Mouse (Mus musculus) hindbrain, postnatal 0 days (tissue): ENCODE results near the gene Rpn2. TPM values are rescaled to one million over a fixed set of nuclear protein-coding genes. Genes with fewer than 3 reads are reported as not detected.

Experiments
- ATAC-seq: fragments of 200-750 bp; cut with Nextera tagmentation; 2 replicates; pipeline ENCODE4 v1.8.0; 2017; ENCODE audit warnings: mild to moderate bottlenecking, moderate TSS enrichment, moderate library complexity
- DNase-seq: peaks from one replicate; pipeline ENCODE4 v3.0.0-alpha.2; 2015; ENCODE audit warnings: low spot score
- H3K27ac ChIP-seq: fragments of 300-500 bp; sonication (generic); 2 replicates; pipeline ENCODE4 v1.5.1; 2014; ENCODE audit warnings: mild to moderate bottlenecking
- H3K27me3 ChIP-seq: fragments of 300-500 bp; sonication (generic); 2 replicates; pipeline ENCODE4 v1.6.1; 2014; ENCODE audit warnings: low read length, mixed read lengths; ENCODE audit not compliant: insufficient read depth
- H3K36me3 ChIP-seq: fragments of 300-500 bp; sonication (generic); 2 replicates; pipeline ENCODE4 v1.6.1; 2014; ENCODE audit warnings: low read length, mixed read lengths; ENCODE audit not compliant: insufficient read depth
- H3K4me1 ChIP-seq: fragments of 300-500 bp; sonication (generic); 2 replicates; pipeline ENCODE4 v1.6.1; 2014; ENCODE audit warnings: antibody characterized with exemption, low read length, mixed read lengths; ENCODE audit not compliant: insufficient read depth
- H3K4me2 ChIP-seq: fragments of 300-500 bp; sonication (generic); 2 replicates; pipeline ENCODE4 v1.6.1; 2014; ENCODE audit warnings: low read depth, mild to moderate bottlenecking, low read length, moderate library complexity, mixed read lengths
- H3K4me3 ChIP-seq: fragments of 300-500 bp; sonication (generic); 2 replicates; pipeline ENCODE4 v1.5.1; 2014; ENCODE audit warnings: low read length
- H3K9ac ChIP-seq: fragments of 300-500 bp; sonication (generic); replicated peaks from 2 replicates; pipeline ENCODE4 v1.6.1; 2014; ENCODE audit warnings: mild to moderate bottlenecking, low read length, moderate library complexity, mixed read lengths
- H3K9me3 ChIP-seq: fragments of 300-500 bp; sonication (generic); 2 replicates; pipeline ENCODE4 v1.6.1; 2016; ENCODE audit warnings: low read length, mixed read lengths
- CTCF ChIP-seq: IDR thresholded peaks from 2 replicates; pipeline ENCODE4 v1.5.1; 2016; ENCODE audit warnings: antibody characterized with exemption, control low read depth, low read depth
- WGBS: fragments of 180-500 bp; shearing (Covaris S2); extraction: QIAGEN DNeasy Blood & Tissue Kit; methylation state at CpG from one replicate; pipeline ENCODE4 v1.1.7; 2014; 5-methylcytosine and 5-hydroxymethylcytosine counted together
- polyA plus RNA-seq: library from polyadenylated mRNA; unstranded; fragments of >200 nt; fragmentation: Nextera tagmentation; extraction: Ambion mirVana; gene quantifications from 2 replicates; pipeline ENCODE4 v1.2.1, GENCODE M21; 2015
- total RNA-seq: library from RNA; depleted of rRNA; stranded (reverse); fragments of >200 nt; gene quantifications from 2 replicates; pipeline ENCODE4 v1.2.3, GENCODE M21; 2014

The Rpn2 gene
- total and polyA plus RNA-seq, 2 experiments from 2014 or later, result 201 to 253 TPM

DNA sequence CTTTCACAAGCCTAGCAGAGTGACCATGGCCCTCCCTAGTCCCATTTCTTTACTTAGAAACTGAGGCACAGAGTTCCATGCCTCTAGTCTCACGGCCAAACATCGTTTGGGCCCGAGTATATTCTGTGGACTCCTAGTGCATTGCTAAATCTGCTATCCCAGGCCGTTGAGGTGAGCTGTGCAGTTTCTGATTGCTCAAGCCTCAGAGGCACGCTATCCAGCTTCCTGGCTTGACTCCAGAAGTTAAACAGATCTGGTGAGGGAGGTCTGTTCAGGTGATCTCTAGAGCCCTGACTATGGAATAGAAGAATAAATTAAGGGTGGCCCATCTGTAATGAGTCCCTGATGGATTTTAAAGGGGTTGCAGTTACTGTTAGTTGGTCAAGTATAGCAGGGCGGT is 38.4 kb downstream of the Rpn2 start:
- no peak for TF ChIP-seq CTCF
- ATAC-seq, result no peak
- Histone ChIP-seq H3K27me3 (no peaks in the 10 kb centered on the region), H3K36me3 (peaks cover 37% of the 10 kb centered on the region), H3K4me2 (no peak overlapping the region), H3K4me1 (peaks cover 4% of the 10 kb centered on the region; the same call in 1 of the 2 replicates), H3K9me3 (no peaks in the 10 kb centered on the region), H3K9ac (no peak overlapping the region), H3K4me3 (no peak overlapping the region), H3K27ac (no peak overlapping the region)
- no peak for DNase-seq
- 76% methylated on average over 6 of the region's 6 CpGs for WGBS

- no peak for DNase-seq
- H3K9ac ChIP-seq, result no peak overlapping the region
- no peaks in the 10 kb centered on the region for H3K27me3 ChIP-seq
- H3K36me3 ChIP-seq, result peaks cover 49% of the 10 kb centered on the region
- H3K4me3 ChIP-seq, result no peak overlapping the region
- 70% methylated on average over 8 of the region's 8 CpGs for WGBS
- ATAC-seq, result no peak
- H3K4me1 ChIP-seq, result 0 out of 2 replicates have a peak, but pooled peaks cover 3% of the 10 kb centered on the region
- no peak for TF ChIP-seq CTCF
- H3K4me2 ChIP-seq, result no peak overlapping the region
- H3K9me3 ChIP-seq, result no peaks in the 10 kb centered on the region
- no peak overlapping the region for H3K27ac ChIP-seq
Observed at GRCm38 (mm10) chr2:157320135-157320534, 41.3 kb downstream of the Rpn2 start.

GRCm38 (mm10) chr2:157320886-157321285 is 42.1 kb downstream of the Rpn2 start:
- Histone ChIP-seq H3K4me3 (no peak overlapping the region), H3K9ac (no peak overlapping the region), H3K4me1 (0 out of 2 replicates have a peak, but pooled peaks cover 3% of the 10 kb centered on the region), H3K36me3 (peaks cover 49% of the 10 kb centered on the region), H3K9me3 (no peaks in the 10 kb centered on the region), H3K27me3 (no peaks in the 10 kb centered on the region), H3K27ac (0 out of 2 replicates have a peak overlapping the region, but pooled peaks have one; percentile 8), H3K4me2 (no peak overlapping the region)
- ATAC-seq, result no peak
- WGBS, result 35% methylated on average over 5 of the region's 5 CpGs
- TF ChIP-seq CTCF, result no peak
- no peak for DNase-seq

DNA sequence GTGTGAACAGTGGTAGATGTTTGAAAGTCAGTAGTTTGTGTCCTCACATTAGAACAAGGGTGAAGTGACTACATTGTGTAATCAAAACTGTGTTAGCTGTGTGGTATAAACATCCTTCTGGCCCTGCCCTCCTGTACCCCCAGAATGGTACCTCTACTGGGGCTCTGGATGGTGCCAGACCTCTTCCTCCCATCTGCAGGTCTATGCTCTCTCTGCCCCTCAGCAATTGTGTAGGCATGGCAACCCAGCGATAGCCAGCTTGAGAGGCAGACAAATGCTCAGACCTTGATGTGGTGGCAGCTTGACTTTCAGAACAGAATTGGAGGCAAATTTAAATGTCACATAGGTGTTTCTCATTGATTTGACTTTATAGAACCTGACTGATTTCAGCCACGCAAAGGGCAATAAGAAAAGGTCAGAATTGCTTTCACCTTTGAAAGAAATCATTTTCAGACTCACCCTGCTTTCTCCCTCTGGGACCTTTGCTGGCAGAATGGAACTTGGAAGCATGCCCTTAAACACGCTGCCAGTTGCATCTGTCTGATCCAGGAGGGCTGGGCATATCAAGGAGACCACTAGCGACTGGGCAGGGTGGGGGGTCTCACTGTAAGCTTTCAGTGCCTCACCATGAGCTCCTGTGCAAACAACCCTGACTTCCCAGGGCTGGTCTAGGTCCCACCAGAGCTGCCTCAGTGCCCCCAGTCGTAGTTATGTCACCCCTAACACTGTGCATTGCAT is 43.4 kb downstream of the Rpn2 start:
- Histone ChIP-seq H3K27ac (peak overlapping the region; percentile 22; the same call in 1 of the 2 replicates), H3K4me1 (0 out of 2 replicates have a peak, but pooled peaks cover 3% of the 10 kb centered on the region), H3K27me3 (no peaks in the 10 kb centered on the region), H3K4me2 (no peak overlapping the region), H3K4me3 (no peak overlapping the region), H3K9me3 (no peaks in the 10 kb centered on the region), H3K36me3 (peaks cover 49% of the 10 kb centered on the region), H3K9ac (no peak overlapping the region)
- ATAC-seq, result peak; percentile 53
- peak; percentile 50 for DNase-seq
- 40% methylated on average over 5 of the region's 5 CpGs for WGBS
- TF ChIP-seq CTCF, result no peak

DNA sequence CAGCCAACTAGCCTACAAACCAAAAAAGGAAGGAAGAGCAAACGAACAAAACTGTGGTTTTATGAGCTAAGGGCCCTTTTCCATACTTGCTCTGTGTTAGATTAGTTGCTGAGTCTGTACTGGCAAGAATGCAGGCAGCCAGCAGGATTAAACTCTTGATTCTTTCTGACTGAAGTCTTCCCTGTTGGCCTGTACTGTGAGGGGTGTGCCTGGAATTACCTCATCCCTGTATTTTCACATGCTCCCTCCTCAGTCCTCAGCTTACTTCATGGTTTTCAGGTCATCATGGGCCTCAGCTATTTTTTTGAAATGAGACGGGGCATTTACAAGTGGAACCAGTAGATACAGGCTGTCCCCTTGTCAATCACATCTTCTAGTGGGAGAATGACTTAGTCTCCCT is 46.4 kb downstream of the Rpn2 start:
- peaks cover 39% of the 10 kb centered on the region for H3K36me3 ChIP-seq

GRCm38 (mm10) chr2:157328106-157328505 is 49.3 kb downstream of the Rpn2 start:
- no peaks in the 10 kb centered on the region for H3K27me3 ChIP-seq
- no peak for DNase-seq
- H3K36me3 ChIP-seq, result peaks cover 31% of the 10 kb centered on the region
- H3K4me1 ChIP-seq, result peaks cover 8% of the 10 kb centered on the region
- WGBS, result 27% methylated on average over 5 of the region's 5 CpGs
- no peak for TF ChIP-seq CTCF
- H3K27ac ChIP-seq, result no peak overlapping the region
- ATAC-seq, result peak; percentile 30
- no peaks in the 10 kb centered on the region for H3K9me3 ChIP-seq
- H3K4me2 ChIP-seq, result no peak overlapping the region
- H3K4me3 ChIP-seq, result no peak overlapping the region
- H3K9ac ChIP-seq, result no peak overlapping the region

More for the DNA sequence above, 46.4 kb downstream of the Rpn2 start:
- no peaks in the 10 kb centered on the region for H3K9me3 ChIP-seq
- no peak for ATAC-seq
- no peaks in the 10 kb centered on the region for H3K27me3 ChIP-seq
- H3K9ac ChIP-seq, result no peak overlapping the region
- H3K4me1 ChIP-seq, result peaks cover 11% of the 10 kb centered on the region
- 86% methylated on average over 2 of the region's 2 CpGs for WGBS
- DNase-seq, result no peak
- H3K4me2 ChIP-seq, result no peak overlapping the region
- no peak for TF ChIP-seq CTCF
- no peak overlapping the region for H3K4me3 ChIP-seq
- no peak overlapping the region for H3K27ac ChIP-seq

DNA sequence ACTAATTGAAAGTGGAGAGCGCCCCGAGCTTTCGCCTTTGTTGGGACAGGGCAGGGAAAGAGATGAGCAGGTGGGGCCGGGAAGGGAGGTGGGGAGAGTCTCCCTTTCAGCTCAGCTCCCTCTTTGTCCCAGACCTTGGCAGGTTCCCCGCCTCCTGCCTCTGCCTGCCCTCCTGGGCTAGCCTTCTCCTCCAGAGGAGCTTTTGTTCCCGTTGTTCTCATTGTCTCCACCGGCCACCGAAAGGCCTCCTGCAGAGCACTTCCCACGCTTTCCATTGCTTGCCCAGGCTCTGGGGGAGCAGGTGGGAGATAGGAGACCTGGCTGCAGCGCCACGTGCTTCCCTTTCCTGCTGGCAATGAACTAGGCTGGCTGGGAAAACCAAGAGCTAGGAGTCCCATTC is 49.8 kb downstream of the Rpn2 start:
- H3K4me2 ChIP-seq, result 0 out of 2 replicates have a peak overlapping the region, but pooled peaks have one; percentile 16
- WGBS, result 14% methylated on average over 11 of the region's 11 CpGs
- TF ChIP-seq CTCF, result no peak
- DNase-seq (no peak), ATAC-seq (peak; percentile 44; the same call in 1 of the 2 replicates)
- H3K27ac ChIP-seq, result no peak overlapping the region
- H3K36me3 ChIP-seq, result peaks cover 27% of the 10 kb centered on the region
- peaks cover 8% of the 10 kb centered on the region for H3K4me1 ChIP-seq
- H3K9ac ChIP-seq, result no peak overlapping the region
- H3K9me3 ChIP-seq, result no peaks in the 10 kb centered on the region
- H3K27me3 ChIP-seq, result no peaks in the 10 kb centered on the region
- H3K4me3 ChIP-seq, result no peak overlapping the region
